Mouse (Mus musculus): ENCODE results near the gene Rarg. TPM values are rescaled to one million over a fixed set of nuclear protein-coding genes. Genes with fewer than 3 reads are reported as not detected.

The Rarg gene
- total RNA-seq, 2 experiments from 2014 or later: 3.6 to 4.6 TPM

Other genes starting within 250 kb of the Rarg start
- 1.7 TPM in 1 of 2 replicates, not detected in the other for gene Krt18, start 229.3 kb downstream of the Rarg start, total RNA-seq (2015; ENCODE audit: low replicate concordance)
- gene Krt18, start 229.3 kb downstream of the Rarg start, total RNA-seq (2017; ENCODE audit: low replicate concordance): 0.26 TPM in 1 of 2 replicates, not detected in the other
- 34.2 and 49.9 TPM in 2 replicates for gene Eif4b, start 183.7 kb downstream of the Rarg start, total RNA-seq (2015; ENCODE audit: low replicate concordance)
- gene Eif4b, start 183.7 kb downstream of the Rarg start, total RNA-seq (2017; ENCODE audit: low replicate concordance): 89.8 and 92.8 TPM in 2 replicates
- gene Tns2, start 157.1 kb downstream of the Rarg start, total RNA-seq (2015; ENCODE audit: low replicate concordance): 0.36 TPM in 1 of 2 replicates, not detected in the other
- not detected in 2 replicates for gene Tns2, start 157.1 kb downstream of the Rarg start, total RNA-seq (2017; ENCODE audit: low replicate concordance)
- gene Spryd3, start 121.3 kb downstream of the Rarg start, total RNA-seq (2015; ENCODE audit: low replicate concordance): 2.5 and 5.4 TPM in 2 replicates
- gene Spryd3, start 121.3 kb downstream of the Rarg start, total RNA-seq (2017; ENCODE audit: low replicate concordance): 2.3 and 16.0 TPM in 2 replicates
- not detected in 2 replicates for gene Igfbp6, start 113.2 kb downstream of the Rarg start, total RNA-seq (2015; ENCODE audit: low replicate concordance)
- not detected in 2 replicates for gene Igfbp6, start 113.2 kb downstream of the Rarg start, total RNA-seq (2017; ENCODE audit: low replicate concordance)
- gene Soat2, start 107.0 kb downstream of the Rarg start, total RNA-seq (2015; ENCODE audit: low replicate concordance): 1.1 and 5.0 TPM in 2 replicates
- 1.0 and 1.7 TPM in 2 replicates for gene Soat2, start 107.0 kb downstream of the Rarg start, total RNA-seq (2017; ENCODE audit: low replicate concordance)
- gene Zfp740, start 54.3 kb downstream of the Rarg start, total RNA-seq (2015; ENCODE audit: low replicate concordance): 25.2 and 33.5 TPM in 2 replicates
- gene Zfp740, start 54.3 kb downstream of the Rarg start, total RNA-seq (2017; ENCODE audit: low replicate concordance): 30.5 and 52.6 TPM in 2 replicates
- gene Csad, start 52.8 kb downstream of the Rarg start, total RNA-seq (2015; ENCODE audit: low replicate concordance): 8.3 and 23.9 TPM in 2 replicates
- gene Csad, start 52.8 kb downstream of the Rarg start, total RNA-seq (2017; ENCODE audit: low replicate concordance): 6.3 and 27.2 TPM in 2 replicates
- gene Itgb7, start 25.6 kb downstream of the Rarg start, total RNA-seq (2015; ENCODE audit: low replicate concordance): 26.0 and 32.1 TPM in 2 replicates
- gene Itgb7, start 25.6 kb downstream of the Rarg start, total RNA-seq (2017; ENCODE audit: low replicate concordance): 21.8 and 32.8 TPM in 2 replicates
- gene Gm9918, start 13.0 kb upstream of the Rarg start, total RNA-seq (2015; ENCODE audit: low replicate concordance): not detected in 2 replicates
- not detected in 2 replicates for gene Gm9918, start 13.0 kb upstream of the Rarg start, total RNA-seq (2017; ENCODE audit: low replicate concordance)
- 8.8 and 19.1 TPM in 2 replicates for gene Mfsd5, start 21.9 kb upstream of the Rarg start, total RNA-seq (2015; ENCODE audit: low replicate concordance)
- 3.1 and 5.1 TPM in 2 replicates for gene Mfsd5, start 21.9 kb upstream of the Rarg start, total RNA-seq (2017; ENCODE audit: low replicate concordance)
- 145 and 158 TPM in 2 replicates for gene Espl1, start 38.7 kb upstream of the Rarg start, total RNA-seq (2015; ENCODE audit: low replicate concordance)
- 127 and 176 TPM in 2 replicates for gene Espl1, start 38.7 kb upstream of the Rarg start, total RNA-seq (2017; ENCODE audit: low replicate concordance)
- gene Pfdn5, start 68.6 kb upstream of the Rarg start, total RNA-seq (2015; ENCODE audit: low replicate concordance): 121 and 130 TPM in 2 replicates
- 68.3 and 116 TPM in 2 replicates for gene Pfdn5, start 68.6 kb upstream of the Rarg start, total RNA-seq (2017; ENCODE audit: low replicate concordance)
- gene Myg1, start 74.2 kb upstream of the Rarg start, total RNA-seq (2015; ENCODE audit: low replicate concordance): 27.8 and 39.0 TPM in 2 replicates
- 16.2 and 29.7 TPM in 2 replicates for gene Myg1, start 74.2 kb upstream of the Rarg start, total RNA-seq (2017; ENCODE audit: low replicate concordance)
- 41.9 and 51.5 TPM in 2 replicates for gene Aaas, start 93.3 kb upstream of the Rarg start, total RNA-seq (2015; ENCODE audit: low replicate concordance)
- 18.2 and 49.8 TPM in 2 replicates for gene Aaas, start 93.3 kb upstream of the Rarg start, total RNA-seq (2017; ENCODE audit: low replicate concordance)
- gene Sp7, start 109.7 kb upstream of the Rarg start, total RNA-seq (2015; ENCODE audit: low replicate concordance): not detected in 2 replicates
- not detected in 2 replicates for gene Sp7, start 109.7 kb upstream of the Rarg start, total RNA-seq (2017; ENCODE audit: low replicate concordance)
- 80.5 and 94.1 TPM in 2 replicates for gene Sp1, start 148.6 kb upstream of the Rarg start, total RNA-seq (2015; ENCODE audit: low replicate concordance)
- 70.4 and 79.1 TPM in 2 replicates for gene Sp1, start 148.6 kb upstream of the Rarg start, total RNA-seq (2017; ENCODE audit: low replicate concordance)
- gene Amhr2, start 187.8 kb upstream of the Rarg start, total RNA-seq (2015; ENCODE audit: low replicate concordance): not detected in 2 replicates
- 3.6 TPM in 1 of 2 replicates, not detected in the other for gene Amhr2, start 187.8 kb upstream of the Rarg start, total RNA-seq (2017; ENCODE audit: low replicate concordance)
- 45.4 and 56.6 TPM in 2 replicates for gene Prr13, start 201.5 kb upstream of the Rarg start, total RNA-seq (2015; ENCODE audit: low replicate concordance)
- 18.6 and 49.4 TPM in 2 replicates for gene Prr13, start 201.5 kb upstream of the Rarg start, total RNA-seq (2017; ENCODE audit: low replicate concordance)
- 405 and 484 TPM in 2 replicates for gene Pcbp2, start 213.0 kb upstream of the Rarg start, total RNA-seq (2015; ENCODE audit: low replicate concordance)
- 185 and 238 TPM in 2 replicates for gene Pcbp2, start 213.0 kb upstream of the Rarg start, total RNA-seq (2017; ENCODE audit: low replicate concordance)
- gene Gm10337, start 246.2 kb upstream of the Rarg start, total RNA-seq (2015; ENCODE audit: low replicate concordance): not detected in 2 replicates
- not detected in 2 replicates for gene Gm10337, start 246.2 kb upstream of the Rarg start, total RNA-seq (2017; ENCODE audit: low replicate concordance)

Data from erythroid progenitor cell, adult 5-6 weeks (primary cell).